Mouse (Mus musculus) ES-Bruce4 (cell line): Measurements from ENCODE around the gene Sgtb. TPM values are rescaled to one million over a fixed set of nuclear protein-coding genes. Genes with fewer than 3 reads are reported as not detected.
A peak's percentile ranks its signal among the peaks of the same experiment; 100 is the strongest.

Source experiments
- H3K27ac ChIP-seq: 2 replicates; pipeline ENCODE4 v1.5.1; 2012; ENCODE audit warnings: low read length, inconsistent platforms; ENCODE audit not compliant: insufficient read depth
- H3K27me3 ChIP-seq: 2 replicates; pipeline ENCODE4 v1.6.1; 2012; ENCODE audit warnings: mild to moderate bottlenecking, low read length, inconsistent platforms; ENCODE audit not compliant: control insufficient read depth, poor library complexity, insufficient read depth, severe bottlenecking
- H3K36me3 ChIP-seq: 2 replicates; pipeline ENCODE4 v1.6.1; 2012; ENCODE audit warnings: inconsistent platforms, mild to moderate bottlenecking, low read length, moderate library complexity; ENCODE audit not compliant: control insufficient read depth, poor library complexity, insufficient read depth, severe bottlenecking
- H3K4me1 ChIP-seq: one replicate; pipeline ENCODE4 v1.8.1; 2011; ENCODE audit warnings: low read length; ENCODE audit not compliant: control insufficient read depth, insufficient read depth
- H3K4me3 ChIP-seq: 2 replicates; pipeline ENCODE4 v1.5.1; 2011; ENCODE audit warnings: low read depth, mild to moderate bottlenecking, low read length
- H3K9ac ChIP-seq: 2 replicates; pipeline ENCODE4 v1.6.1; 2012; ENCODE audit warnings: low read depth, mild to moderate bottlenecking, inconsistent platforms; ENCODE audit not compliant: poor library complexity, severe bottlenecking
- H3K9me3 ChIP-seq: replicated peaks from 2 replicates; pipeline ENCODE4 v1.6.1; 2012; ENCODE audit warnings: mild to moderate bottlenecking, low read length, inconsistent platforms; ENCODE audit not compliant: control insufficient read depth, poor library complexity, insufficient read depth, severe bottlenecking
- CTCF ChIP-seq: IDR thresholded peaks from one replicate; pipeline ENCODE4 v1.8.1; 2011; ENCODE audit warnings: low read depth, low read length
- EP300 ChIP-seq: IDR thresholded peaks from 2 replicates; pipeline ENCODE4 v1.6.1; 2011; ENCODE audit warnings: low read depth, low read length; ENCODE audit not compliant: insufficient read depth
- POLR2A ChIP-seq: IDR thresholded peaks from one replicate; pipeline ENCODE4 v1.8.1; 2011; ENCODE audit warnings: low read length; ENCODE audit not compliant: insufficient read depth
- polyA plus RNA-seq: library from polyadenylated mRNA; stranded (reverse); fragments of >200 nt; gene quantifications from 2 replicates; pipeline ENCODE4 v1.2.4, GENCODE M21; 2011; ENCODE audit warnings: low read depth; ENCODE audit not compliant: missing spikeins, insufficient read depth, insufficient read length

Gene Sgtb
- polyA plus RNA-seq, 1 experiment: 8.0 TPM

DNA sequence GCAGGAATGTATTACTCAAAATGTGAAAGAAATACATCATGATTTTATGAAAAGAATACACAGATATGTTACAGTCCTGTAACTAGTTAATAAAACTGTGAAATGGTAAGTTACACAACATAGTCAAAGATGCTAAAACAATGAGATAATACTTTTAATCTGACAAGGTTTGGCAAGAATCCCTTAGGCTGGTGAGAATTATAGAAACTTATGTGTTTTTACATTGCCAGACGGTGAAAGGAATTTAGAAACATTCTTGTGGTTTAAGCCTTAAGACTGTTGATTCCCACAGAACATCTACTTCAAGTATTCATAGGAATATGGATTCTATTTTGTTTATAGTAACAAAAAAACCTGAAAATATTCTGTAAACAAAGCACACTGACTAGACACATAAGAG lies 46.1 kb downstream of the Sgtb start:
- peaks cover 27% of the 10 kb centered on the region for H3K36me3 ChIP-seq
- H3K4me1 ChIP-seq: no peaks in the 10 kb centered on the region
- TF ChIP-seq EP300: no peak
- no peak for TF ChIP-seq CTCF
- no peak for TF ChIP-seq POLR2A
- H3K9me3 ChIP-seq: no peaks in the 10 kb centered on the region
- no peak overlapping the region for H3K9ac ChIP-seq
- H3K4me3 ChIP-seq: no peak overlapping the region
- no peak overlapping the region for H3K27ac ChIP-seq
- H3K27me3 ChIP-seq: no peaks in the 10 kb centered on the region

DNA sequence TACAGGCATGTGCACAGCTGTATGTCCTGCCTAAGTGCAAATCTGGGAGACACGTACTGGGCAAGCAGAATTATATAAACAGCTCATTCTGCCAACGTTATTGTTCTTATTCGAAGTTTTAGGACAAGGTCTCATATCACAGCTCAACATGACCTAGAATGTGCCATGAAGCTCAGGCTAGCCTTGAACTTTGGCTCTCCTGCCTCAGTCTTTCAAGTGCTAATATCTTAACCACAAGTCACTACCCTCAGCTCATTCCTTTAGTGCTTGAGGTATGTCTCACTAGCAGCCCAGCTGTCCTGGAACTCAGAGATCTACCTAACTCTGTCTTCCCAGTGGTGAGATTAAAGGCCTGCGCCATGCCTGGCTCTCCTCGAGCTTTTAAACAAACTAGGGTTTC lies 62.2 kb downstream of the Sgtb start:
- Histone ChIP-seq H3K4me3 (no peak overlapping the region), H3K27ac (no peak overlapping the region), H3K27me3 (no peaks in the 10 kb centered on the region), H3K4me1 (no peaks in the 10 kb centered on the region), H3K9ac (no peak overlapping the region), H3K9me3 (no peaks in the 10 kb centered on the region), H3K36me3 (peaks cover 19% of the 10 kb centered on the region)
- no peak for TF ChIP-seq POLR2A
- TF ChIP-seq CTCF: no peak

DNA sequence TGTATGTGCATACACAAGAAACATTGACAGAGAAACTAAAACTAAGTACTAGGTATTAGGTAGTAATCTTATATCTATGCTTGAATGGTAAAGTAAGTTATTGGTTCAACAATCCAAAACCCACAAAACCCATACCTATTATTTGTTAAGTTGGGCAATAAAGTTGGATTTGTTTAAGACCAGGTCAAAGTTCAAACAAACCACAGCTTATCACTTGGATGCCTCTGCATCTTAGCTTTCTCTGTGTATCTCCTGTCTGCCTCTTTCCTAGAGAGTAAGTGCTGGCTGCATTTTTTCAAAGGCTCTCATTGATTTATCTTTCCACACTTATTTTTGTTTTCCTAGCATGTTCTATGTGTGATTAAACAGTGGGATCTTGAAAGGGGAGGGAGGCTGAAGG lies 63.0 kb downstream of the Sgtb start:
- TF ChIP-seq EP300 (no peak), CTCF (no peak), POLR2A (no peak)
- Histone ChIP-seq H3K9ac (no peak overlapping the region), H3K4me3 (no peak overlapping the region), H3K27me3 (no peaks in the 10 kb centered on the region), H3K9me3 (no peaks in the 10 kb centered on the region), H3K27ac (no peak overlapping the region), H3K4me1 (no peaks in the 10 kb centered on the region), H3K36me3 (peaks cover 12% of the 10 kb centered on the region)

DNA sequence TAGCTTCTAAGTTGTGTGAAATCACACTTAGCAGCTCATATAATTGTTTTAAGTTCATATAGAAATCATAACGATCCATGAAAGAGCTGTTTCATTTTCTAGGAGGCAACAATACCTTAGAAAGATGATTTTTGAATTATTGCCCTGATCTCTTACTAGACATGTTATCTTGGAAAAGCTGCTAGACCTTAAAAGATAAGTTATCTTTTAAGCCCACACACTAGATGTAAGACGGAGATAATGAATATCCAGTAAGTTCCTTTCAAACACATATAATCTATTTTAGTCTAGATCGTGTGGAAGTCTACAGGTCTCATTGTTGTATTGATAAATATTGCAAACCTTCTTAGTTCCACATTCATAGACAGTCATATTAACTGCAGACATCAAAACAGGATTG lies 67.3 kb downstream of the Sgtb start:
- no peak overlapping the region for H3K27ac ChIP-seq
- no peaks in the 10 kb centered on the region for H3K27me3 ChIP-seq
- H3K9me3 ChIP-seq: no peaks in the 10 kb centered on the region
- H3K9ac ChIP-seq: 0 out of 2 replicates have a peak overlapping the region, but pooled peaks have one; percentile 39
- TF ChIP-seq POLR2A (no peak), EP300 (no peak), CTCF (no peak)
- H3K36me3 ChIP-seq: peaks cover 5% of the 10 kb centered on the region
- H3K4me1 ChIP-seq: no peaks in the 10 kb centered on the region
- peak overlapping the region; percentile 28 for H3K4me3 ChIP-seq

DNA sequence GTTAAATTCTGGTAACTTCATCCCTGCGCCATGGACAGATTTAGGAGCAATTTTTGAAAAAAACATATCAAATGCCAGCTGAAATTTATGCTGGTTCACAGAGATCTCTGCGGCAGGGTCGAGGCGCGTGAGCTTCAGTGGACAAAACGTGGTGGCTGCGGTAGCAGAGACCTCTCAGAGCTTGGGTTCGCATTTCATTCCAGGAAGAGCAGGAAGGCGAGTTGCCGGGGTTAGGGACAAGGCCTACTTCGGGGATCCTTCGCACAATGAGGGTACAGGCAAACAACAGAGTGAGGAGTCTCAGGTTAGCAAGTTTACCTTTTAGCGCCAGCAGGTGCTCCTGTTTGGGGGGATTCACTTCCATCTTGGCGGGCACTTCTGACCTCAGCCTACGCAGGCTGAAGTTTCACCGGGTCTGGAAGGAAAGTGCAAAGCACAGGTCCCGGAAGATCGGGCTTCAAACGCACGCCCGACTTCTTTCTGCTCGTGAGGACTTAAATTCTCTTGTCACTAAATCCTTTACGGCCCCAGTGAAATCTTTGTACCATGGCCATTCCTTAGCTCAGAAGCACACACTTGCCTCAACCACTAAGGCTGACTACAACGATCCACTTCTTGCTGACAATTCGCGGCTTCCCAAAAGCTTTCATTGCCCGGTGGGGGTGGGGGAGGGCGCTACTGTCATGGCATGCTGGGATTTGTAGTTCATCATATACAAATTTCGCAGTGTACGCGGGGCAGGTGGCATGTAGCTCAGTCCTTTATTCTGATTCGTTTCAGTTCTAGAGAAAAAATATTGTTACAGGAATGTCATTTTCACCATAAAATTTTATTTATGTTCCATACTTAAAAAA lies 68.5 kb downstream of the Sgtb start, which contains the start of gene Trappc13:
Trappc13 (minus strand) TSS at position 674 of the 854 bp plus-strand sequence.
- H3K27me3 ChIP-seq: no peaks in the 10 kb centered on the region
- H3K36me3 ChIP-seq: peaks cover 5% of the 10 kb centered on the region
- H3K4me3 ChIP-seq: peak within 1 kb of the TSS; percentile 92
- H3K4me1 ChIP-seq: no peaks in the 10 kb centered on the region
- H3K27ac ChIP-seq: peak within 1 kb of the TSS; percentile 39
- peak within 1 kb of the TSS; percentile 70 for H3K9ac ChIP-seq
- no peaks in the 10 kb centered on the region for H3K9me3 ChIP-seq
- TF ChIP-seq CTCF (no peak), EP300 (no peak), POLR2A (peak; percentile 92)

DNA sequence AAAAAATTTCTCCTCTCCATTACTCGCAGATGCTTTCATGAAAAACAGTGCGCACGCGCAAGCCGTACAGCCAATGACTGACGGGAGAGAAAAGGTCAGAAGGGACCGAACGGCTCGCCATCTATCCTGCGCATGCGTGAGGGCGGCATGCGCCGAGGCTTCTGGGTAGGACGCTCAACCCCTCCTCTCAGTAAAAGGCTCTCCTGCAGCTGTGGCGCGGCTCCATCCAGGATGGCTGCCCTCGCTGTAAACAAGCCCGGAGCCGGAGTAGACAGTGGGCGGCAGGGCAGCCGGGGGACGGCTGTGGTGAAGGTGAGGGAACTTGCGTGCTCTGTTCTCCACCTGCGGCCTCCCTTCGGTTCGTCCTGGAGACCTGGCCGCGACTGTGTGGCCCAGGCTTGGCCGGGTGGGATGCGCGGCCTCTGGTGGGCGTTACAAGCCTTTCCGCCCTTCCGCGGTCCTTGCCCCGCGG lies 69.1 kb downstream of the Sgtb start, which contains the start of gene Trim23:
Trim23 (plus strand) TSS at position 148 of the 472 bp plus-strand sequence.
- H3K36me3 ChIP-seq: peaks cover 5% of the 10 kb centered on the region
- peak within 1 kb of the TSS; percentile 92 for H3K4me3 ChIP-seq
- H3K4me1 ChIP-seq: no peaks in the 10 kb centered on the region
- H3K27me3 ChIP-seq: no peaks in the 10 kb centered on the region
- TF ChIP-seq EP300: no peak
- TF ChIP-seq CTCF: peak; percentile 0
- peak; percentile 91 for TF ChIP-seq POLR2A
- peak within 1 kb of the TSS; percentile 70 for H3K9ac ChIP-seq
- H3K9me3 ChIP-seq: no peaks in the 10 kb centered on the region
- H3K27ac ChIP-seq: peak within 1 kb of the TSS; percentile 39
